Mouse (Mus musculus): ENCODE data around the gene Ppip5k2.

DNA sequence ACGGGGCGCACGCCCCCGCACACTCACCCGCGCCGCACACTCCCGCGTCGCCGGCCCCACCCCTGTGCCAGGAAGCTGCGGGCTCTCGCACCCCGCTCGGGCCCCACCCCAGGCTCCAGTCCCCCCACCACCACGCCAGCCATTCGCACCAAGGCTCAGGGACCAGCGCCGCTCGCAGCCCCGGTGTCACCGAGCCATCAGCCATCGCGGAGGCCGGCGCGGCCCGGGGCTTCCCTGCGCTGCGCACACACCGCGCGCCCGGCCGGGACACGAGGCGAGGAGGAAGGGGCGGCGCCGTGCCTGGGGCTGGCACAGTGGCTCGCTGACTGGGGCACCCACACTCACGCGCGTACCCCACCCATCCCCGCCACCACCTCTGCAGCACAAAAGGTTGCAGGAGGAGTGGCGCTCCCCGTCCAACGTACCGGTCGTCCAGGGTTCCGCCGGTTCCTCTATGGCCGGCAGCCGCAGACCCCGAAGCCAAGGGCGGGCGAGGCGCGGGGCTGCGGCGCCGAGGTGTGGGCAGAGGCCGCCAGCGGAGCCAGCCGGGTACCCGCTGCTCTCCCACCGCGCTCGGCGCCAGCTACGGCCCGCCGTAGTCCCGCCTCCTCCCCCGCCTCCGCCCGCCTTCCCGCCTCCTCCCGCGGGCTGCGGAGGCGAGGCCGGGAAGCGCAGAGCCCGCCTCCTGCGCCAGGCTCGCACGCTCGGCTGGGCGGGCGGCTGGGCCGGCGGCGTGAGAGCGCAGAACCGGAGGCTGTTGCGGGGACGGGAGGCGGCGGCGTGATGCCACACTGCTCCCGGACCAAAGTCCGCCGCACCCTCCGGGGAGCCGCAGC, 108.6 kb downstream of the Ppip5k2 start, which contains the start of gene D1Ertd622e:
- TF ChIP-seq CTCF (IDR thresholded peaks at IDR 0.05; ENCODE audit: low read depth) (no peak), EP300 (IDR thresholded peaks at IDR 0.05; ENCODE audit: low read depth) (no peak)
